Mouse (Mus musculus) heart, embryonic 11.5 days (tissue): ENCODE results near the gene Sema3f. TPM values are rescaled to one million over a fixed set of nuclear protein-coding genes. Genes with fewer than 3 reads are reported as not detected.

Source experiments
- ATAC-seq: fragments of 200-750 bp; cut with Nextera tagmentation; replicated peaks from 2 replicates; pipeline ENCODE4 v1.8.0; 2017; ENCODE audit warnings: moderate library complexity; ENCODE audit not compliant: insufficient number of reproducible peaks, low FRiP score, low TSS enrichment
- H3K27ac ChIP-seq: fragments of 300-500 bp; sonication (generic); 2 replicates; pipeline ENCODE4 v1.5.1; 2014; ENCODE audit warnings: mild to moderate bottlenecking, low read depth, low read length
- H3K27me3 ChIP-seq: fragments of 300-500 bp; sonication (generic); 2 replicates; pipeline ENCODE4 v1.6.1; 2014; ENCODE audit warnings: mild to moderate bottlenecking, low read length, mixed read lengths; ENCODE audit not compliant: control insufficient read depth, insufficient read depth
- H3K36me3 ChIP-seq: fragments of 300-500 bp; sonication (generic); 2 replicates; pipeline ENCODE4 v1.6.1; 2014; ENCODE audit warnings: mild to moderate bottlenecking, low read length, moderate library complexity, mixed read lengths; ENCODE audit not compliant: control insufficient read depth, insufficient read depth
- H3K4me1 ChIP-seq: fragments of 300-500 bp; sonication (generic); 2 replicates; pipeline ENCODE4 v1.6.1; 2014; ENCODE audit warnings: low read length; ENCODE audit not compliant: control insufficient read depth, insufficient read depth
- H3K4me2 ChIP-seq: fragments of 300-500 bp; sonication (generic); 2 replicates; pipeline ENCODE4 v1.6.1; 2014; ENCODE audit warnings: mild to moderate bottlenecking, moderate library complexity
- H3K4me3 ChIP-seq: fragments of 300-500 bp; sonication (generic); 2 replicates; pipeline ENCODE4 v1.5.1; 2014; ENCODE audit warnings: low read depth, low read length
- H3K9ac ChIP-seq: fragments of 300-500 bp; sonication (generic); 2 replicates; pipeline ENCODE4 v1.6.1; 2014; ENCODE audit warnings: mild to moderate bottlenecking, low read depth, low read length, moderate library complexity
- H3K9me3 ChIP-seq: fragments of 300-500 bp; sonication (generic); replicated peaks from 2 replicates; pipeline ENCODE4 v1.6.1; 2016; ENCODE audit warnings: low read length; ENCODE audit not compliant: control insufficient read depth
- WGBS: fragments of 180-500 bp; shearing (Covaris S2); extraction: QIAGEN DNeasy Blood & Tissue Kit; methylation state at CpG from one replicate; pipeline ENCODE4 v1.1.7; 2014; ENCODE audit not compliant: insufficient replicate concordance; 5-methylcytosine and 5-hydroxymethylcytosine counted together
- polyA plus RNA-seq: library from polyadenylated mRNA; unstranded; fragments of >200 nt; fragmentation: Nextera tagmentation; extraction: Ambion mirVana; gene quantifications from 2 replicates; pipeline ENCODE4 v1.2.1, GENCODE M21; 2014

Gene Sema3f
- polyA plus RNA-seq, 1 experiment from 2014 or later, result 4.6 TPM

DNA sequence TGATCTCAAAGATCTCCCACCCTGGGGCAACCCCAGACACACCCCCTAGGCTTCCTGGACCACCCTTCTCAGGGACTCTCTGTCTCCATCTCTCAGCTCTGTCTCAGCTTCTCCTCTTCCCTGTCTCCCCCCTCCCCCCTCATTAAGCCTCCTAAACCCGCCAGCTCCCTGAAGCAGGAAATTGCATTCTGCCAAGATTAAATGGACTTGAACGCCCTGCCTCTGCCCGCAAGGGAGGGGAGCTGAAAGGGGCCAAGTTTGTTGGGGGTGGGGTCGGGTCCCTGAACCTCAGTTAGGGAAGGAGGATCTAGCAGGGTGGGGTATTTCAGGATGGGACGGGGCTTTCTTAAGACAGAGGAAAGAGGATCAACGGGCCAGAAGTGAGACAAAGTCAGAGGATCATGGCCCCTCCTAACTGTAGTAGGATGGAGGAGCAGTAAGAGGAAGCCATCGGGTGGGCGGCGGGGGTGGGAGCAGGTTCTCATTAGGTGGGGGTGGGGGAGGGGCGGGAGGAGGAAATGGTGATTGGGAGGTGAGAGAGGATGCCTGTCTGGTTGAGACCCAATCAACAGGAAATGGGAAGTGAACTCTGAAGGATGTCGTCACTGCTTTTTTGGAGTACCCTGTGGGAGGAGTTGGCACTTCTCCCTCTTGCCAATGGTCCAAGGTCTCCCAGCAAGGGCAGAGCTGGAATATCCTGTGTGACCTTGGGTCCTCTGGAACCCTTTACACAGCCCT, 13.7 kb upstream of the Sema3f start:
- Histone ChIP-seq H3K27me3 (peaks cover 13% of the 10 kb centered on the region), H3K4me1 (peaks cover 25% of the 10 kb centered on the region), H3K9ac (0 out of 2 replicates have a peak overlapping the region, but pooled peaks have one; percentile 22), H3K27ac (no peak overlapping the region), H3K4me3 (no peak overlapping the region), H3K9me3 (no peaks in the 10 kb centered on the region), H3K4me2 (peak overlapping the region; percentile 55), H3K36me3 (no peaks in the 10 kb centered on the region)
- 3% methylated on average over 11 of the region's 11 CpGs for WGBS
- peak; percentile 39; the same call in 1 of the 2 replicates for ATAC-seq

DNA sequence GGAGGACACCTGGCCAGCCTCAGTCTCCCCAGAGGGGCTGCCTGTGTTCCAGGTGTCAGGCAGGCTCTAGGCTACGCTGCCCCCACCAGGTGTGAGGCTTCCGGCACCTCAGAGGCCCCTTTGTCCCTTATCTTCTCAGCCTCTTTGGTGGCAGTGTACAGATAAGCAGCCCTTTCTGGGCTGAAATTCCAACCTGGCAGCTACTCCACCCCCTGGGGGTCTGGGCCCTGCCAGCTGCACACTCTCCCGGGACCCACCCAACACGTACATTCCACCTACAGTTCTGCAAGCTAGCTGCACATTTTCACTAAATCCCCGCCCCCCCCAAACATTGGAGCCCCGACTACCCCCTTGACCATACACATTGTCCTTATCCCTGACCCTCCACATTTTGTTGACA, 13.0 kb upstream of the Sema3f start:
- ATAC-seq, result no peak
- Histone ChIP-seq H3K4me1 (peaks cover 20% of the 10 kb centered on the region), H3K9me3 (no peaks in the 10 kb centered on the region), H3K9ac (peak overlapping the region; percentile 22; the same call in 1 of the 2 replicates), H3K4me3 (no peak overlapping the region), H3K27ac (no peak overlapping the region), H3K4me2 (peak overlapping the region; percentile 55), H3K27me3 (peaks cover 13% of the 10 kb centered on the region), H3K36me3 (no peaks in the 10 kb centered on the region)
- WGBS, result 9% methylated on average over 6 of the region's 6 CpGs

DNA sequence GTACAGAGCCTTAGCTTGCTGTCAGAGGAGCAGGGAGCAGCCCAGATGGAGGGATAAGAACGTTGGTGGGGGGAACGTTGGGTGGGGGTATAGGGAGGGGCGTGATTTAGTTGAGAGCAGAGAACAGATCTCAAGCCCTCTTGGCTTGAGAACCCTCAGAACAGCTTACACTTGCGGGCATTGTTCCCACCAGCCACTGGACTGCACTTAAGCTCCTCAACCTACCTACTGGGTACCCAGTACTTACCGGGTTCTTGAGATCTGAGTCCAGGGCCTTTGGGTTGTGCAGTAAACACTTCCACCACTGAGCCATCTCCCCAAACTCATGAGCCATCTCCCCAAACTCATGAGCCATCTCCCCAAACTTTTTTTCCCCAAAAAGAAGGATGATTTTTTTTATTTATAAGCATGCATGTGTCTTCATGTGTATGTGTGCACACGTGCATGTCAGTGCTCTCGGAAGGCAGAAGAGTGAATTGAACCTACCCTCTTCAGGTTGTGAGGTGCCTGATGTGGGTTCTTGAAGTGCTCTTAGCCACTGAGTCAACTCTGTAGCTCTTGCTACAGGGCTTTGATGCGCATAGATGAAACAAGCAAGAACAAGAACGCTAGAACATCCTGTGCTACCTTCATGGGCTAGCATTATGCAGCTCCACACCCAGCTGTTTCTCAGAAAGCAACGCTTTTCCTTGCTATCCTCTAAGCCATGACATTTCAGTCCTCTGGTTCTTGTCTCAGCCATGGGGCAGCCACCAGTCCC, 8.7 kb upstream of the Sema3f start:
- Histone ChIP-seq H3K4me1 (peaks cover 29% of the 10 kb centered on the region), H3K9ac (no peak overlapping the region), H3K27ac (no peak overlapping the region), H3K9me3 (no peaks in the 10 kb centered on the region), H3K27me3 (peaks cover 13% of the 10 kb centered on the region), H3K4me2 (no peak overlapping the region), H3K4me3 (no peak overlapping the region), H3K36me3 (no peaks in the 10 kb centered on the region)
- 74% methylated on average over 10 of the region's 10 CpGs for WGBS
- no peak for ATAC-seq

DNA sequence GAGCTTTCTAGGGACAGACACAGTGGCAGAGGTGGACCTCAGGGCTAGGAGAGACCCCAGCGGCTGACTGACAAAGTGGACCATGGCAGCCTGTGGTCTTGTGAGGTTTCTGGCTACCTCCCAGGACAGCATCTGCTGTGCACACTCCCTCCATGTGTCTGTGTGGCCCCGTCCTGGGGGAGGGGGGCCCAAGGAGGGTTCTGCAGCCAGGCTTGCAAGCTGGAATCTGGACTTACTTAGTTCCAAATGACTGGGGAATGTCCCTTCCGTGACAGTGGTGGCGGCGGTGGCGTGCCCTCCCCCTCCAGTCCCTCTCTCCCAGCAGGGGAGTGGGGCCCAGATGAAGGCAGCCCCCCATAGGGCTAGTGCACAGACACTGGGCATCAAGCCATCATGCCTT, 6.7 kb upstream of the Sema3f start:
- no peak overlapping the region for H3K4me2 ChIP-seq
- H3K27ac ChIP-seq, result no peak overlapping the region
- no peaks in the 10 kb centered on the region; the same call in 1 of the 2 replicates for H3K27me3 ChIP-seq
- WGBS, result 47% methylated on average over 6 of the region's 6 CpGs
- H3K9me3 ChIP-seq, result no peaks in the 10 kb centered on the region
- no peaks in the 10 kb centered on the region for H3K36me3 ChIP-seq
- peak overlapping the region; percentile 12; the same call in 1 of the 2 replicates for H3K9ac ChIP-seq
- peaks cover 22% of the 10 kb centered on the region for H3K4me1 ChIP-seq
- ATAC-seq, result no peak
- no peak overlapping the region for H3K4me3 ChIP-seq

DNA sequence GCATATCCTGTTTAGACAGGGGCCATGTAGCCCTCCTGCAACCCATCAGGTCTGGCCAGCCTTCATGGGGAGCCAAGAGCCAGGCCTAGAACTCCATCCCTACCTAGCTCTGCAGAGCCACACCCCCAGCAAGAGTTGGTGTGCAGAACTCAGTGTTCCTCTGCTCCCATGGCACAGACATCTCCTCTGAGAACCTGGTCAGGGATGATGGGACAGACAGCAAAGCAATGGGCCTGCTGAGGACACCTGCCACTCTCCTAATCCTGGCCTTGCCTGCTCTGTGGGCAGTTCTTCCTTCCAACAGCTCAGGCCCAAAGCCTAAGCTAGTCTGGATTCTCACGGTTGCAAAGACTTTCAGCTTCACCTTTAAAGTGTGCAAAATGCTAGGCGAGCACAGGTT, 5.4 kb upstream of the Sema3f start:
- Histone ChIP-seq H3K4me1 (peaks cover 22% of the 10 kb centered on the region), H3K4me3 (no peak overlapping the region), H3K9ac (no peak overlapping the region), H3K9me3 (no peaks in the 10 kb centered on the region), H3K4me2 (no peak overlapping the region), H3K27me3 (peaks cover 6% of the 10 kb centered on the region), H3K36me3 (no peaks in the 10 kb centered on the region), H3K27ac (no peak overlapping the region)
- ATAC-seq, result no peak
- WGBS, result 60% methylated on average over 2 of the region's 2 CpGs

DNA sequence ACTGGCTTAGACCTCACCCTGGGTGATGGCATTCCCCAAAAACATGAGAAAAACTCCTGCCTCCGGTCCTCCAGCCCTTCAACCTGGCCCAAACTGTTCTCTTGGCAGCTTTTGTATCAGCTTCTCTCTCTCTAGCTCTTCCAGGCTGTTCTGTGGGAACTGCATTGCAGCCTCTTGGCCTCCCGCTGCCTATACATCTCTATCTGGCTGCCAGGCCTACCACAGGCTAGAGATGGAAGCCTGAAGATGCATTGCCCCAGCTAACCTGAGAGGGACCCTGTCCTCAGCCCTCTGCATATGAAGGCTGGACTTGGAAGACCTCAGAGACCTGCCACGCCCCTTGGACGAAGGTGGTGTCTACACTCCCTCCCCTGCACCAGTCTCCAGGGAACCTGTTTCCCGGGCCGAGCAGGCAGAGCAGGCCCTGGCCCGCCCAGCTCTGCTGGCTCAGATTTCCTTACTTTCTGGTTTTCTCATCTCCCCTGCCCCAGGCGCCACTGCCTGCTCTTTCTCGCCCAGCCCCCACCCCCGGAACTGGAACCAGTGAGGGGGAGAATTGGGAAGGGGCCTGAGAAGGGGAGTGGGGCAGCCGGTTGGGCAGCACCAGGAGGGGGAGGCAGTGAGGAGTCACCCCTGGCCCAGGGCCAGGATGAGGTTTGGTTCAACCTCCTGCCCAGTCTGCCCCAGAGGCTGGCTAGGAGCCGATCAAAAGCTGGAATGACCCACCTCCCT, 4.1 kb upstream of the Sema3f start:
- Histone ChIP-seq H3K36me3 (no peaks in the 10 kb centered on the region), H3K4me1 (peaks cover 26% of the 10 kb centered on the region), H3K9me3 (no peaks in the 10 kb centered on the region), H3K27ac (peak overlapping the region; percentile 63), H3K4me3 (no peak overlapping the region), H3K9ac (peak overlapping the region; percentile 40; the same call in 1 of the 2 replicates), H3K27me3 (peaks cover 13% of the 10 kb centered on the region), H3K4me2 (peak overlapping the region; percentile 29; the same call in 1 of the 2 replicates)
- no peak for ATAC-seq
- WGBS, result 12% methylated on average over 12 of the region's 12 CpGs

DNA sequence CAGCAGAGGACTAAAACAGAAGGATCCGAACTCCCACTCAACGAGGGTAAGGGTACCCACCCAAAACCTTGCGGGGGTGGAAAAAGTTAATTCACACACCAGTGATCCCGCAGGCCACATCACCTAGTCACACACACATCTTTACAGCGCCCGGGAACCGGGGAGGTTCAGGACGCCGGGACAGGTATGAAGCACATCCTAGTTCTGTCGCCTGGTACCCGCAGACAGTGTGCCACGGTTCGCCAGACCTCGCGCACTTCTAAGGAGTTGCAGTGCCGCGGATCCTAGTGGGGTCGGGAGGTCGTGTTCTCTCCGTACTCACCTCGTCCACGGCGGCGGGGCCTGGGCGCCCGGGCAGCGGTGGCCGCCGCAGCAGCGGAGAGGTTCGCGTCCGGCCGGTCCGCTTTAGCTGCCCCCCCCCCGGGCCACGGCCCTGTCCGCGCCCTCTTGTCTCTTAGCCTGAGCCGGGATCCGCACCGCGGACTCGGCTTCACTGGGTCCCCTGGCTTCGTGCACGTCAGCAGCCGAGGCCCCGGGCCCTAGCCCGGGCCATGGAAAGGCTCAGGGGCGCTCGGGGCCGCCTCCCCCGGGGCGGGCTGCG, 1.1 kb downstream of the Sema3f start:
- WGBS, result under 1% methylated on average over 49 of the region's 55 CpGs
- Histone ChIP-seq H3K27me3 (peaks cover 41% of the 10 kb centered on the region), H3K27ac (peak overlapping the region; percentile 42; the same call in 1 of the 2 replicates), H3K4me2 (peak overlapping the region; percentile 80), H3K36me3 (no peaks in the 10 kb centered on the region), H3K4me1 (peaks cover 50% of the 10 kb centered on the region), H3K9ac (peak overlapping the region; percentile 71), H3K9me3 (no peaks in the 10 kb centered on the region), H3K4me3 (peak overlapping the region; percentile 65)
- ATAC-seq, result peak; percentile 16; the same call in 1 of the 2 replicates
